Mouse (Mus musculus): ENCODE data around the gene Eri2. TPM values are rescaled to one million over a fixed set of nuclear protein-coding genes. Genes with fewer than 3 reads are reported as not detected.

Eri2 gene
- polyA plus RNA-seq, 1 experiment: 1.1 TPM

- DNase-seq: no peak
- Histone ChIP-seq H3K36me3 (ENCODE audit: control insufficient read depth, insufficient read depth, low read length) (no peaks in the 10 kb centered on the region; the same call in 1 of the 2 replicates), H3K4me3 (ENCODE audit: insufficient read depth, low read depth, low read length) (no peak overlapping the region), H3K27me3 (replicated peaks; ENCODE audit: control insufficient read depth, insufficient read depth, low read length) (no peaks in the 10 kb centered on the region), H3K4me1 (ENCODE audit: control insufficient read depth, insufficient read depth, low read length) (no peaks in the 10 kb centered on the region; the same call in 1 of the 2 replicates), H3K27ac (ENCODE audit: insufficient read depth, low read depth, low read length) (no peak overlapping the region)
- TF ChIP-seq CTCF (conservative IDR thresholded peaks at IDR 0.05; ENCODE audit: insufficient read depth, insufficient read length, low read depth, low read length) (no peak), POLR2A (IDR thresholded peaks at IDR 0.05; ENCODE audit: low read depth, low read length) (no peak)
- WGBS: 93% methylated on average over 8 of the region's 8 CpGs
Measured at GRCm38 (mm10) chr7:119769895-119770294, 24.0 kb downstream of the Eri2 start.

DNA sequence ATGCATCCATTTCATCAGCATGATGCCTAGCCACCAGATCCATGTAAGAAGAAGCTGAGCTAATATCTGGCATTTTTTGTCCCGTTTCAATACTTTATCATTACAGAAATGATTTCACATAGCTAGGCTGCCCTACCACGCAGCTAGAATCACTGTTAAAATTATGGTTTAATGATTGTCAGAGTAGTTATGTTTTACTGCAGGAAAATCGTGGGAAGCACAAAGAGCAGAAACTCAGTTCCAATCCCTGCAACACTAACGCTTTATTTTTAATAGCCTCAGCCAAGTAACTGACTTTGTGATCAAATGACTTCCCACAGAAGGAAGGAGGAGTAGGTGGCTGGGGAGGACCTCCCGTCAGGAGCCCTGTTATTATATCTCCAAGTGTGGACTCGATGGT is 26.9 kb downstream of the Eri2 start:
- peak; percentile 59 for DNase-seq
- H3K27me3 ChIP-seq (replicated peaks; ENCODE audit: control insufficient read depth, insufficient read depth, low read length): no peaks in the 10 kb centered on the region
- H3K27ac ChIP-seq (ENCODE audit: insufficient read depth, low read depth, low read length): peak overlapping the region; percentile 28
- no peak for TF ChIP-seq POLR2A (IDR thresholded peaks at IDR 0.05; ENCODE audit: low read depth, low read length)
- TF ChIP-seq CTCF (conservative IDR thresholded peaks at IDR 0.05; ENCODE audit: insufficient read depth, insufficient read length, low read depth, low read length): no peak
- 37% methylated on average over 6 of the region's 6 CpGs for WGBS
- H3K36me3 ChIP-seq (ENCODE audit: control insufficient read depth, insufficient read depth, low read length): no peaks in the 10 kb centered on the region; the same call in 1 of the 2 replicates
- no peak overlapping the region for H3K4me3 ChIP-seq (ENCODE audit: insufficient read depth, low read depth, low read length)
- H3K4me1 ChIP-seq (ENCODE audit: control insufficient read depth, insufficient read depth, low read length): no peaks in the 10 kb centered on the region; the same call in 1 of the 2 replicates

GRCm38 (mm10) chr7:119764377-119764776 is 29.5 kb downstream of the Eri2 start:
- H3K27ac ChIP-seq (ENCODE audit: insufficient read depth, low read depth, low read length): no peak overlapping the region
- DNase-seq: no peak
- no peak overlapping the region for H3K4me3 ChIP-seq (ENCODE audit: insufficient read depth, low read depth, low read length)
- TF ChIP-seq CTCF (conservative IDR thresholded peaks at IDR 0.05; ENCODE audit: insufficient read depth, insufficient read length, low read depth, low read length) (no peak), POLR2A (IDR thresholded peaks at IDR 0.05; ENCODE audit: low read depth, low read length) (no peak)
- no peaks in the 10 kb centered on the region; the same call in 1 of the 2 replicates for H3K36me3 ChIP-seq (ENCODE audit: control insufficient read depth, insufficient read depth, low read length)
- WGBS: 70% methylated on average over 3 of the region's 3 CpGs
- H3K4me1 ChIP-seq (ENCODE audit: control insufficient read depth, insufficient read depth, low read length): no peaks in the 10 kb centered on the region; the same call in 1 of the 2 replicates
- no peaks in the 10 kb centered on the region for H3K27me3 ChIP-seq (replicated peaks; ENCODE audit: control insufficient read depth, insufficient read depth, low read length)

DNA sequence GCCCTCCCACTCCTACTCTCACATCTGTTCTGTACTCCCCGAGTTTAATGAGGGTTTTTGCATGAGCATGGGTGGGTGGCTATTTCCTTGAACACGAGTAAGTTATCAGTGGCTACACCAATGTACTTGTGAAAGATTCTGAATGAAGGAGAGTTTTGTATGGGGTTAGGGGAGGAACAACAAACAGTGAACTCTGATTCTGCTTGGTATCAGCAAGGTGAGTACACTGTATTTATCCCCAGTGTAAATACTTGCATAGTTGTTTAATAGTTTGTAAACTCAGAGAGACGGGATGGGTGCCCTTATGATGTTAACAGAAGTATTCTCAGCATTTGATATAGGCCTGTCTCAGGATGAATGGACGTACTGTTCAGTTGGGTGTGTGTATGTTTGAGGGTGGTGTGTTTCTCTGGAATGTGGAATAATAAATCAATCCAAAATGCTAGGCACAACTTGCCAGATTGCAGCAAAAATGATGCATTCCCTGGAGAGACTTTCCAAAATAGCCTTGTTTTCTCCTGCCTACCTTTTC is 31.6 kb downstream of the Eri2 start:
- TF ChIP-seq POLR2A (IDR thresholded peaks at IDR 0.05; ENCODE audit: low read depth, low read length) (no peak), CTCF (conservative IDR thresholded peaks at IDR 0.05; ENCODE audit: insufficient read depth, insufficient read length, low read depth, low read length) (no peak)
- no peaks in the 10 kb centered on the region; the same call in 1 of the 2 replicates for H3K4me1 ChIP-seq (ENCODE audit: control insufficient read depth, insufficient read depth, low read length)
- H3K27me3 ChIP-seq (replicated peaks; ENCODE audit: control insufficient read depth, insufficient read depth, low read length): no peaks in the 10 kb centered on the region
- DNase-seq: no peak
- 46% methylated on average over 4 of the region's 4 CpGs for WGBS
- no peak overlapping the region for H3K27ac ChIP-seq (ENCODE audit: insufficient read depth, low read depth, low read length)
- no peaks in the 10 kb centered on the region; the same call in 1 of the 2 replicates for H3K36me3 ChIP-seq (ENCODE audit: control insufficient read depth, insufficient read depth, low read length)
- peak overlapping the region; percentile 26 for H3K4me3 ChIP-seq (ENCODE audit: insufficient read depth, low read depth, low read length)

GRCm38 (mm10) chr7:119760527-119760951 is 33.3 kb downstream of the Eri2 start, which contains the start of gene Acsm3:
TSS of gene Acsm3 (plus strand) at chr7:119760923.
- peak; percentile 77 for DNase-seq
- Histone ChIP-seq H3K4me1 (ENCODE audit: control insufficient read depth, insufficient read depth, low read length) (no peaks in the 10 kb centered on the region), H3K36me3 (ENCODE audit: control insufficient read depth, insufficient read depth, low read length) (no peaks in the 10 kb centered on the region), H3K27me3 (replicated peaks; ENCODE audit: control insufficient read depth, insufficient read depth, low read length) (no peaks in the 10 kb centered on the region), H3K27ac (ENCODE audit: insufficient read depth, low read depth, low read length) (peak within 1 kb of the TSS; percentile 93), H3K4me3 (ENCODE audit: insufficient read depth, low read depth, low read length) (peak within 1 kb of the TSS; percentile 61)
- WGBS: 27% methylated on average over 11 of the region's 11 CpGs
- TF ChIP-seq POLR2A (IDR thresholded peaks at IDR 0.05; ENCODE audit: low read depth, low read length): no peak

DNA sequence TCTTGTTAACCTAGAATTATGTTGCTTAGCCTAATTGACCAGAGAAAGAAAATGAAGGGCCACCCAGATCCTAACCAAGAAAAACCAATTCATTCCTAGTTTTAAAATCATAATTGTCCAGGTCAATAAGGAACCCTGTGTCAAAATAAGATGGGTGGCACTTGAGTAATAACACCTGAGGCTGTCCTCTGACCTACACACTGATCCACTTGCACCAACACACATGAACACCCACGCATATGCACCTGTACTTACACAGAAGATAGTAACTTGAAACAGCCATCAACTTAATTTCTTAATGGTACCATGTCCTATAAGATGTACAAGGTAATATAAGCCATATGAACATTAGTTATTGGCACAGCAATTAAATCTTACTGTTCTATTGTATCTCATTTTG is 40.2 kb downstream of the Eri2 start:
- H3K4me1 ChIP-seq (ENCODE audit: control insufficient read depth, insufficient read depth, low read length): peaks cover 4% of the 10 kb centered on the region; the same call in 1 of the 2 replicates
- no peaks in the 10 kb centered on the region for H3K36me3 ChIP-seq (ENCODE audit: control insufficient read depth, insufficient read depth, low read length)
- no peaks in the 10 kb centered on the region for H3K27me3 ChIP-seq (replicated peaks; ENCODE audit: control insufficient read depth, insufficient read depth, low read length)
- H3K27ac ChIP-seq (ENCODE audit: insufficient read depth, low read depth, low read length): no peak overlapping the region
- H3K4me3 ChIP-seq (ENCODE audit: insufficient read depth, low read depth, low read length): no peak overlapping the region
- WGBS: 87% methylated on average over 1 of the region's 1 CpGs
- TF ChIP-seq POLR2A (IDR thresholded peaks at IDR 0.05; ENCODE audit: low read depth, low read length) (no peak), CTCF (conservative IDR thresholded peaks at IDR 0.05; ENCODE audit: insufficient read depth, insufficient read length, low read depth, low read length) (no peak)
- no peak for DNase-seq

DNA sequence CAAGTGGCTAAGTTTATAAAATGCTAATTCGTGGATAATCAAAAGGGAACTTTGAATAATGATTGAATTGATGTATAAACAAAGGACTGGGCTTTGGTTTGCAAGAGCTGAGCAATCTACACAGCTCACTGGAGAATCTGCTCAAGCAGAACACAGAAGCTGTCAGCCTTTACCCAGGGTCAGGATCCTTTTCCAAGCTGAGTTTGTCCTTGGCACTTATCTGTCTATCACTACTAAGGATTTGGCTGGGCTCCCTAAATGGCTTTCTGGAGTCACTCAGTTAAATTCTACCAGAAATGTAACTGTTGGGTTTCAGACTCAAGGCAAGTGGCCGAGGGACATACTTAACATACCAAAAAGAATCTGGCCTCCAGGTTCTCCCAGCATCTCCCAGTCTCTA is 43.9 kb downstream of the Eri2 start:
- H3K27ac ChIP-seq (ENCODE audit: insufficient read depth, low read depth, low read length): peak overlapping the region; percentile 78
- H3K4me1 ChIP-seq (ENCODE audit: control insufficient read depth, insufficient read depth, low read length): peaks cover 4% of the 10 kb centered on the region; the same call in 1 of the 2 replicates
- 23% methylated on average over 2 of the region's 2 CpGs for WGBS
- DNase-seq: peak; percentile 91
- no peak for TF ChIP-seq CTCF (conservative IDR thresholded peaks at IDR 0.05; ENCODE audit: insufficient read depth, insufficient read length, low read depth, low read length)
- no peak for TF ChIP-seq POLR2A (IDR thresholded peaks at IDR 0.05; ENCODE audit: low read depth, low read length)
- H3K27me3 ChIP-seq (replicated peaks; ENCODE audit: control insufficient read depth, insufficient read depth, low read length): no peaks in the 10 kb centered on the region
- H3K4me3 ChIP-seq (ENCODE audit: insufficient read depth, low read depth, low read length): no peak overlapping the region
- H3K36me3 ChIP-seq (ENCODE audit: control insufficient read depth, insufficient read depth, low read length): no peaks in the 10 kb centered on the region

All from kidney, adult 2 months (tissue).